Mouse (Mus musculus) testis, adult 2 months (tissue): ENCODE results near the gene Prkag2. TPM values are rescaled to one million over a fixed set of nuclear protein-coding genes. Genes with fewer than 3 reads are reported as not detected.

ENCODE experiments used
- H3K27ac ChIP-seq: fragments of 200-500 bp; 2 replicates; pipeline ENCODE4 v1.5.1; 2012; ENCODE audit warnings: low read depth, low read length; ENCODE audit not compliant: control insufficient read depth, insufficient read depth
- H3K27me3 ChIP-seq: fragments of 200-500 bp; 2 replicates; pipeline ENCODE4 v1.6.1; 2012; ENCODE audit warnings: mild to moderate bottlenecking, low read length, moderate library complexity; ENCODE audit not compliant: control insufficient read depth, insufficient read depth
- H3K36me3 ChIP-seq: fragments of 200-500 bp; 2 replicates; pipeline ENCODE4 v1.6.1; 2012; ENCODE audit warnings: mild to moderate bottlenecking, low read length; ENCODE audit not compliant: control insufficient read depth, insufficient read depth
- H3K4me1 ChIP-seq: fragments of 200-500 bp; 2 replicates; pipeline ENCODE4 v1.6.1; 2012; ENCODE audit warnings: low read length; ENCODE audit not compliant: control insufficient read depth, insufficient read depth
- H3K4me3 ChIP-seq: fragments of 200-500 bp; 2 replicates; pipeline ENCODE4 v1.5.1; 2012; ENCODE audit warnings: low read depth, mild to moderate bottlenecking, low read length, moderate library complexity, mixed read lengths; ENCODE audit not compliant: control insufficient read depth
- CTCF ChIP-seq: fragments of 200-500 bp; IDR thresholded peaks from 2 replicates; pipeline ENCODE4 v1.5.1; 2012; ENCODE audit warnings: low read depth, mild to moderate bottlenecking, inconsistent platforms, low read length, moderate library complexity; ENCODE audit not compliant: control insufficient read depth, insufficient read depth, insufficient replicate concordance
- POLR2A ChIP-seq: fragments of 200-500 bp; IDR thresholded peaks from 2 replicates; pipeline ENCODE4 v1.6.1; 2012; ENCODE audit warnings: low read depth, mild to moderate bottlenecking, inconsistent platforms, low read length, moderate library complexity; ENCODE audit not compliant: control insufficient read depth
- polyA plus RNA-seq: library from polyadenylated mRNA; depleted of rRNA; stranded (reverse); fragments of >200 nt; gene quantifications from 2 replicates; pipeline ENCODE4 v1.2.3, GENCODE M21; 2012

Prkag2 gene
- polyA plus RNA-seq, 1 experiment = 149 TPM

DNA sequence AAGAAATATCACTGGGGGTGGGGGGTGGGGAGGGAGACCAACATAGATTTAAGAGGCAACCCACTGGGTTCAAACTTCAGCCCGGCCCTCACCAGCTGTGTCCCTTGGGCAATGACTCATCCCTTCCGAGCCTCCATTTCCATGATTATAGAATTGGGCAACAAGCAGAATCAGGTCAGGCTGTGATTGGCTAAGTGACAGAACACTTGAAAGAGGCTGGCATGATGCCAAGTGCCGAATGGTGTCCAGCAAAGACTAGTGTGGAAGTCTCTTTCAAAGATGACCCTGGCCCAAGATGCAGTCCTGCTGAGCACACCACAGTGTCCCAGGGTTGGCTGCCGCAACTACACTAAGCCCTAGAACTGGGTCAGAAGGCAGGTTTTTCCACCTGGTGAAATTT lies 14.2 kb downstream of the Prkag2 start:
- no peaks in the 10 kb centered on the region for H3K36me3 ChIP-seq
- no peaks in the 10 kb centered on the region for H3K27me3 ChIP-seq
- TF ChIP-seq POLR2A (no peak), CTCF (no peak)
- no peak overlapping the region for H3K4me3 ChIP-seq
- H3K4me1 ChIP-seq = no peaks in the 10 kb centered on the region; the same call in 1 of the 2 replicates
- no peak overlapping the region for H3K27ac ChIP-seq

- Histone ChIP-seq H3K27me3 (no peaks in the 10 kb centered on the region), H3K4me1 (no peaks in the 10 kb centered on the region; the same call in 1 of the 2 replicates), H3K27ac (no peak overlapping the region), H3K36me3 (no peaks in the 10 kb centered on the region), H3K4me3 (no peak overlapping the region)
- TF ChIP-seq CTCF = no peak
- no peak for TF ChIP-seq POLR2A
Observed at GRCm38 (mm10) chr5:25085170-25085569, 15.3 kb downstream of the Prkag2 start.

GRCm38 (mm10) chr5:25083816-25084215 lies 16.6 kb downstream of the Prkag2 start:
- TF ChIP-seq CTCF (no peak), POLR2A (no peak)
- H3K36me3 ChIP-seq = no peaks in the 10 kb centered on the region
- no peaks in the 10 kb centered on the region for H3K27me3 ChIP-seq
- H3K4me1 ChIP-seq = no peaks in the 10 kb centered on the region; the same call in 1 of the 2 replicates
- no peak overlapping the region for H3K4me3 ChIP-seq
- no peak overlapping the region for H3K27ac ChIP-seq

GRCm38 (mm10) chr5:25082542-25082941 lies 17.9 kb downstream of the Prkag2 start:
- Histone ChIP-seq H3K4me1 (no peaks in the 10 kb centered on the region; the same call in 1 of the 2 replicates), H3K27me3 (no peaks in the 10 kb centered on the region), H3K36me3 (no peaks in the 10 kb centered on the region), H3K27ac (no peak overlapping the region), H3K4me3 (no peak overlapping the region)
- no peak for TF ChIP-seq POLR2A
- TF ChIP-seq CTCF = peak; percentile 48; the same call in 1 of the 2 replicates

DNA sequence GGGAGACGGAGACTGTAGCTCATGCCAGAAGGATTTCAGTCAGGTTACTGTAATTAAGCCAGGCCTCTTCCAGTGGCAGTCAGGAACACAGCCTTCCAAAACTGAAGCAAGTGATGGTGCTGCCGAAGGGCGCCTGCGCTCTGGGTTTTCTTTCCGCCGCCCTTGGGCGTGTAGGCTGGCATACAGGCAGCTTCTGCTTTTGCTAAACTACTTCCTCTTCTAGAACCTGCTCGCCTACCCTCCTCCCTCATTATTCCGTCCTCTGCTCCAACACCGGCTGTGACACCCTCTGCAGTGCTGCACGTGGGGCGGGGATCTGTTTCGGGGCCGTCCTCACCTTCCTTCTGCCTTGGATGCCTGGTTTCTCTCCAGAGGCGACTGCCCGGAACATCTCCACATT lies 18.9 kb downstream of the Prkag2 start:
- H3K4me3 ChIP-seq = no peak overlapping the region
- no peak for TF ChIP-seq POLR2A
- no peak for TF ChIP-seq CTCF
- H3K36me3 ChIP-seq = no peaks in the 10 kb centered on the region
- H3K27me3 ChIP-seq = no peaks in the 10 kb centered on the region
- no peaks in the 10 kb centered on the region; the same call in 1 of the 2 replicates for H3K4me1 ChIP-seq
- no peak overlapping the region for H3K27ac ChIP-seq

GRCm38 (mm10) chr5:25080994-25081393 lies 19.4 kb downstream of the Prkag2 start:
- TF ChIP-seq CTCF = no peak
- no peak for TF ChIP-seq POLR2A
- no peaks in the 10 kb centered on the region for H3K27me3 ChIP-seq
- H3K4me3 ChIP-seq = no peak overlapping the region
- H3K27ac ChIP-seq = no peak overlapping the region
- no peaks in the 10 kb centered on the region for H3K36me3 ChIP-seq
- no peaks in the 10 kb centered on the region; the same call in 1 of the 2 replicates for H3K4me1 ChIP-seq

- no peak for TF ChIP-seq POLR2A
- peaks cover under 1% of the 10 kb centered on the region for H3K4me1 ChIP-seq
- no peaks in the 10 kb centered on the region for H3K27me3 ChIP-seq
- H3K4me3 ChIP-seq = no peak overlapping the region
- no peak overlapping the region for H3K27ac ChIP-seq
- H3K36me3 ChIP-seq = no peaks in the 10 kb centered on the region
Observed at GRCm38 (mm10) chr5:25080438-25080945, 19.9 kb downstream of the Prkag2 start.
